7 mouse cellular contexts compared by ENCODE assay signal in genomic region chr3:146812901-146813393, GRCm38 (mm10). TPM values are rescaled to one million over a fixed set of nuclear protein-coding genes. Genes with fewer than 3 reads are reported as not detected.
A peak's percentile ranks its signal among the peaks of the same experiment; 100 is the strongest.
DNase-seq lines count a peak whose midpoint lies in the region; ATAC-seq and TF ChIP-seq lines count a peak whose summit lies in the region.

Gene Prkacb, minus strand, starts transcription at chr3:146812990.

- peak within 1 kb of the TSS; percentile 78 for H3K4me2 ChIP-seq in embryonic facial prominence, embryonic 12.5 days (replicated peaks)
- peak within 1 kb of the TSS; percentile 75 for H3K4me2 ChIP-seq in limb, embryonic 12.5 days
- peak within 1 kb of the TSS; percentile 82 for H3K4me2 ChIP-seq in midbrain, embryonic 15.5 days

- H3K27me3 ChIP-seq in embryonic facial prominence, embryonic 12.5 days: no peaks in the 10 kb centered on the region
- H3K27me3 ChIP-seq in kidney, adult 2 months (replicated peaks; ENCODE audit: control insufficient read depth, insufficient read depth, low read length): no peaks in the 10 kb centered on the region
- no peaks in the 10 kb centered on the region for H3K27me3 ChIP-seq in limb, embryonic 12.5 days
- 0 out of 2 replicates have a peak, but pooled peaks cover 4% of the 10 kb centered on the region for H3K27me3 ChIP-seq in midbrain, embryonic 15.5 days (replicated peaks)
- H3K27me3 ChIP-seq in spleen, adult 2 months (ENCODE audit: control insufficient read depth, insufficient read depth, low read length): no peaks in the 10 kb centered on the region

- TF ChIP-seq CTCF in kidney, adult 2 months (conservative IDR thresholded peaks at IDR 0.05; ENCODE audit: insufficient read depth, insufficient read length, low read depth, low read length): no peak
- no peak for TF ChIP-seq CTCF in spleen, adult 2 months (IDR thresholded peaks at IDR 0.05; ENCODE audit: extremely low read depth, insufficient read depth, insufficient read length, insufficient replicate concordance)

- H3K36me3 ChIP-seq in embryonic facial prominence, embryonic 12.5 days: no peaks in the 10 kb centered on the region
- no peaks in the 10 kb centered on the region for H3K36me3 ChIP-seq in kidney, adult 2 months (ENCODE audit: control insufficient read depth, insufficient read depth, low read length)
- peaks cover 3% of the 10 kb centered on the region; the same call in 1 of the 2 replicates for H3K36me3 ChIP-seq in limb, embryonic 12.5 days
- no peaks in the 10 kb centered on the region for H3K36me3 ChIP-seq in midbrain, embryonic 15.5 days (replicated peaks)
- H3K36me3 ChIP-seq in spleen, adult 2 months (ENCODE audit: control insufficient read depth, insufficient read depth, low read length): no peaks in the 10 kb centered on the region

- peak; percentile 96 for ATAC-seq in embryonic facial prominence, embryonic 12.5 days (ENCODE audit: insufficient number of reproducible peaks, insufficient read depth, low FRiP score, low TSS enrichment)
- ATAC-seq in limb, embryonic 12.5 days (ENCODE audit: insufficient number of reproducible peaks, insufficient read depth, low FRiP score, low TSS enrichment, low read depth): peak; percentile 93
- peak; percentile 97 for ATAC-seq in midbrain, embryonic 15.5 days (replicated peaks)

- WGBS in embryonic facial prominence, embryonic 12.5 days: under 1% methylated on average over 60 of the region's 60 CpGs
- 1% methylated on average over 43 of the region's 60 CpGs for WGBS in kidney, adult 2 months
- WGBS in limb, embryonic 12.5 days: under 1% methylated on average over 55 of the region's 60 CpGs
- under 1% methylated on average over 56 of the region's 60 CpGs for WGBS in midbrain, embryonic 15.5 days
- 1% methylated on average over 54 of the region's 60 CpGs for WGBS in spleen, adult 2 months

- TF ChIP-seq POLR2A in kidney, adult 2 months (IDR thresholded peaks at IDR 0.05; ENCODE audit: low read depth, low read length): peak; percentile 32
- TF ChIP-seq POLR2A in spleen, adult 2 months (IDR thresholded peaks at IDR 0.05; ENCODE audit: low read depth, low read length): no peak

- no peaks in the 10 kb centered on the region for H3K9me3 ChIP-seq in embryonic facial prominence, embryonic 12.5 days
- no peaks in the 10 kb centered on the region for H3K9me3 ChIP-seq in limb, embryonic 12.5 days
- no peaks in the 10 kb centered on the region for H3K9me3 ChIP-seq in midbrain, embryonic 15.5 days

- H3K27ac ChIP-seq in embryonic facial prominence, embryonic 12.5 days: peak within 1 kb of the TSS; percentile 88
- H3K27ac ChIP-seq in kidney, adult 2 months (ENCODE audit: insufficient read depth, low read depth, low read length): peak within 1 kb of the TSS; percentile 99
- H3K27ac ChIP-seq in limb, embryonic 12.5 days: peak within 1 kb of the TSS; percentile 93
- H3K27ac ChIP-seq in midbrain, embryonic 15.5 days: peak within 1 kb of the TSS; percentile 98
- H3K27ac ChIP-seq in spleen, adult 2 months (ENCODE audit: insufficient read depth, low read length): peak within 1 kb of the TSS; percentile 93

- peak within 1 kb of the TSS; percentile 63 for H3K4me3 ChIP-seq in embryonic facial prominence, embryonic 12.5 days
- H3K4me3 ChIP-seq in kidney, adult 2 months (ENCODE audit: insufficient read depth, low read depth, low read length): peak within 1 kb of the TSS; percentile 74
- peak within 1 kb of the TSS; percentile 94 for H3K4me3 ChIP-seq in limb, embryonic 12.5 days (replicated peaks)
- peak within 1 kb of the TSS; percentile 97 for H3K4me3 ChIP-seq in midbrain, embryonic 15.5 days
- peak within 1 kb of the TSS; percentile 94 for H3K4me3 ChIP-seq in spleen, adult 2 months (ENCODE audit: extremely low read depth, insufficient read depth, insufficient read length)

- peak within 1 kb of the TSS; percentile 75 for H3K9ac ChIP-seq in embryonic facial prominence, embryonic 12.5 days
- H3K9ac ChIP-seq in limb, embryonic 12.5 days (replicated peaks): peak within 1 kb of the TSS; percentile 97
- peak within 1 kb of the TSS; percentile 75 for H3K9ac ChIP-seq in midbrain, embryonic 15.5 days

- DNase-seq in adrenal gland, postnatal 25 days: peak; percentile 95
- peak; percentile 95 for DNase-seq in heart, adult 18-20 months
- peak; percentile 93 for DNase-seq in kidney, adult 2 months
- peak; percentile 70 to 84 for DNase-seq in spleen, adult 2 months (ENCODE audit: low read depth in 1 of 2, low spot score in 2 of 2)

- peaks cover 9% of the 10 kb centered on the region; the same call in 1 of the 2 replicates for H3K4me1 ChIP-seq in embryonic facial prominence, embryonic 12.5 days
- peaks cover 5% of the 10 kb centered on the region; the same call in 1 of the 2 replicates for H3K4me1 ChIP-seq in kidney, adult 2 months (ENCODE audit: control insufficient read depth, insufficient read depth, low read length)
- peaks cover 13% of the 10 kb centered on the region for H3K4me1 ChIP-seq in limb, embryonic 12.5 days (replicated peaks)
- peaks cover 21% of the 10 kb centered on the region for H3K4me1 ChIP-seq in midbrain, embryonic 15.5 days
- no peaks in the 10 kb centered on the region; the same call in 1 of the 2 replicates for H3K4me1 ChIP-seq in spleen, adult 2 months (ENCODE audit: control insufficient read depth, insufficient read depth, insufficient read length)

RNA-seq across cellular contexts. Expression of gene Prkacb, which starts in this region (rescaled TPM):
- total RNA-seq in adrenal gland, postnatal 25 days (2021): 78.9 and 124 TPM in 2 replicates
- polyA plus RNA-seq in embryonic facial prominence, embryonic 12.5 days (2016; fragmentation: Nextera tagmentation; extraction: Ambion mirVana): 89.5 and 91.9 TPM in 2 replicates
- total RNA-seq in heart, adult 18-20 months (2021): 10 to 100 TPM; 60.8 to 66.0 TPM
- polyA plus RNA-seq in kidney, adult 2 months (2012; rRNA removed): 20.6 and 23.3 TPM in 2 replicates
- polyA plus RNA-seq in limb, embryonic 12.5 days (2016; fragmentation: Nextera tagmentation; extraction: Ambion mirVana): 87.3 and 87.7 TPM in 2 replicates
- polyA plus RNA-seq in midbrain, embryonic 15.5 days (2015; fragmentation: Nextera tagmentation; extraction: Ambion mirVana): 188 and 194 TPM in 2 replicates
- 21.8 and 24.3 TPM in 2 replicates for polyA plus RNA-seq in spleen, adult 2 months (2012; rRNA removed)

Comparison
In these comparisons a context has a peak if more than half of its experiments do, and no peak if none do; other contexts are left out.
1. Peak in every context shown above with its lines: DNase-seq, ATAC-seq, H3K4me3 ChIP-seq and H3K27ac ChIP-seq.